Mouse (Mus musculus): Measurements from ENCODE around the gene Wfdc21. TPM values are rescaled to one million over a fixed set of nuclear protein-coding genes. Genes with fewer than 3 reads are reported as not detected.

Gene Wfdc21
- polyA plus RNA-seq, 1 experiment from 2014 or later = not detected

- 90% methylated on average over 7 of the region's 7 CpGs for WGBS
- H3K9me3 ChIP-seq = no peaks in the 10 kb centered on the region
- no peaks in the 10 kb centered on the region for H3K27me3 ChIP-seq (replicated peaks; ENCODE audit: low read depth, poor library complexity, severe bottlenecking)
- no peak overlapping the region for H3K4me3 ChIP-seq
- H3K36me3 ChIP-seq (replicated peaks) = peaks cover 100% of the 10 kb centered on the region
- no peak for DNase-seq (ENCODE audit: low spot score)
- no peaks in the 10 kb centered on the region for H3K4me1 ChIP-seq
- H3K27ac ChIP-seq (replicated peaks) = no peak overlapping the region
Measured at GRCm38 (mm10) chr11:83771014-83771413, 24.3 kb downstream of the Wfdc21 start.

- no peak overlapping the region for H3K4me3 ChIP-seq
- H3K4me1 ChIP-seq = no peaks in the 10 kb centered on the region
- H3K36me3 ChIP-seq (replicated peaks) = peaks cover 100% of the 10 kb centered on the region
- H3K9me3 ChIP-seq = no peaks in the 10 kb centered on the region
- no peak for DNase-seq (ENCODE audit: low spot score)
- H3K27me3 ChIP-seq (replicated peaks; ENCODE audit: low read depth, poor library complexity, severe bottlenecking) = no peaks in the 10 kb centered on the region
- WGBS = 90% methylated on average over 6 of the region's 6 CpGs
- no peak overlapping the region for H3K27ac ChIP-seq (replicated peaks)
Measured at GRCm38 (mm10) chr11:83772341-83772740, 25.6 kb downstream of the Wfdc21 start.

- Histone ChIP-seq H3K27me3 (replicated peaks; ENCODE audit: low read depth, poor library complexity, severe bottlenecking) (no peaks in the 10 kb centered on the region), H3K9me3 (no peaks in the 10 kb centered on the region), H3K27ac (replicated peaks) (no peak overlapping the region), H3K4me1 (no peaks in the 10 kb centered on the region), H3K4me3 (no peak overlapping the region), H3K36me3 (replicated peaks) (peaks cover 96% of the 10 kb centered on the region)
- WGBS = 96% methylated on average over 16 of the region's 16 CpGs
- no peak for DNase-seq (ENCODE audit: low spot score)
Measured at GRCm38 (mm10) chr11:83773691-83774090, 27.0 kb downstream of the Wfdc21 start.

- Histone ChIP-seq H3K4me3 (no peak overlapping the region), H3K9me3 (no peaks in the 10 kb centered on the region), H3K36me3 (replicated peaks) (peaks cover 96% of the 10 kb centered on the region), H3K27me3 (replicated peaks; ENCODE audit: low read depth, poor library complexity, severe bottlenecking) (no peaks in the 10 kb centered on the region), H3K27ac (replicated peaks) (no peak overlapping the region), H3K4me1 (no peaks in the 10 kb centered on the region)
- 93% methylated on average over 11 of the region's 11 CpGs for WGBS
- no peak for DNase-seq (ENCODE audit: low spot score)
Measured at GRCm38 (mm10) chr11:83774324-83774723, 27.6 kb downstream of the Wfdc21 start.

GRCm38 (mm10) chr11:83776798-83777197 is 30.1 kb downstream of the Wfdc21 start:
- 96% methylated on average over 8 of the region's 8 CpGs for WGBS
- Histone ChIP-seq H3K27ac (replicated peaks) (no peak overlapping the region), H3K4me1 (no peaks in the 10 kb centered on the region), H3K36me3 (replicated peaks) (peaks cover 96% of the 10 kb centered on the region), H3K27me3 (replicated peaks; ENCODE audit: low read depth, poor library complexity, severe bottlenecking) (no peaks in the 10 kb centered on the region), H3K4me3 (no peak overlapping the region), H3K9me3 (no peaks in the 10 kb centered on the region)
- no peak for DNase-seq (ENCODE audit: low spot score)

- Histone ChIP-seq H3K27ac (replicated peaks) (no peak overlapping the region), H3K27me3 (replicated peaks; ENCODE audit: low read depth, poor library complexity, severe bottlenecking) (no peaks in the 10 kb centered on the region), H3K4me1 (0 out of 2 replicates have a peak, but pooled peaks cover 2% of the 10 kb centered on the region), H3K36me3 (replicated peaks) (peaks cover 51% of the 10 kb centered on the region), H3K9me3 (no peaks in the 10 kb centered on the region), H3K4me3 (no peak overlapping the region)
- 93% methylated on average over 14 of the region's 14 CpGs for WGBS
- DNase-seq (ENCODE audit: low spot score) = no peak
Measured at GRCm38 (mm10) chr11:83783931-83784600, 37.3 kb downstream of the Wfdc21 start.

- Histone ChIP-seq H3K27ac (replicated peaks) (no peak overlapping the region), H3K4me1 (0 out of 2 replicates have a peak, but pooled peaks cover 2% of the 10 kb centered on the region), H3K4me3 (no peak overlapping the region), H3K9me3 (no peaks in the 10 kb centered on the region), H3K27me3 (replicated peaks; ENCODE audit: low read depth, poor library complexity, severe bottlenecking) (no peaks in the 10 kb centered on the region), H3K36me3 (replicated peaks) (peaks cover 45% of the 10 kb centered on the region)
- no peak for DNase-seq (ENCODE audit: low spot score)
- 81% methylated on average over 2 of the region's 2 CpGs for WGBS
Measured at GRCm38 (mm10) chr11:83784661-83785060, 37.9 kb downstream of the Wfdc21 start.

- no peak overlapping the region for H3K4me3 ChIP-seq
- 0 out of 2 replicates have a peak, but pooled peaks cover 4% of the 10 kb centered on the region for H3K27me3 ChIP-seq (replicated peaks; ENCODE audit: low read depth, poor library complexity, severe bottlenecking)
- H3K27ac ChIP-seq (replicated peaks) = no peak overlapping the region
- 0 out of 2 replicates have a peak, but pooled peaks cover 2% of the 10 kb centered on the region for H3K4me1 ChIP-seq
- WGBS = 14% methylated on average over 2 of the region's 2 CpGs
- H3K9me3 ChIP-seq = no peaks in the 10 kb centered on the region
- DNase-seq (ENCODE audit: low spot score) = peak; percentile 65
- H3K36me3 ChIP-seq (replicated peaks) = peaks cover 38% of the 10 kb centered on the region
Measured at GRCm38 (mm10) chr11:83785366-83785765, 38.6 kb downstream of the Wfdc21 start.

- no peak for DNase-seq (ENCODE audit: low spot score)
- peaks cover 23% of the 10 kb centered on the region for H3K36me3 ChIP-seq (replicated peaks)
- no peaks in the 10 kb centered on the region for H3K9me3 ChIP-seq
- no peak overlapping the region for H3K4me3 ChIP-seq
- 76% methylated on average over 4 of the region's 4 CpGs for WGBS
- no peak overlapping the region for H3K27ac ChIP-seq (replicated peaks)
- H3K4me1 ChIP-seq = 0 out of 2 replicates have a peak, but pooled peaks cover 2% of the 10 kb centered on the region
- 0 out of 2 replicates have a peak, but pooled peaks cover 4% of the 10 kb centered on the region for H3K27me3 ChIP-seq (replicated peaks; ENCODE audit: low read depth, poor library complexity, severe bottlenecking)
Measured at GRCm38 (mm10) chr11:83786835-83787234, 40.1 kb downstream of the Wfdc21 start.

- WGBS = 84% methylated on average over 15 of the region's 15 CpGs
- Histone ChIP-seq H3K9me3 (no peaks in the 10 kb centered on the region), H3K4me1 (0 out of 2 replicates have a peak, but pooled peaks cover 2% of the 10 kb centered on the region), H3K4me3 (no peak overlapping the region), H3K27me3 (replicated peaks; ENCODE audit: low read depth, poor library complexity, severe bottlenecking) (0 out of 2 replicates have a peak, but pooled peaks cover 4% of the 10 kb centered on the region), H3K36me3 (replicated peaks) (peaks cover 17% of the 10 kb centered on the region), H3K27ac (replicated peaks) (no peak overlapping the region)
- no peak for DNase-seq (ENCODE audit: low spot score)
Measured at GRCm38 (mm10) chr11:83787401-83788021, 40.8 kb downstream of the Wfdc21 start.

- no peaks in the 10 kb centered on the region for H3K9me3 ChIP-seq
- no peak overlapping the region for H3K27ac ChIP-seq (replicated peaks)
- 0 out of 2 replicates have a peak, but pooled peaks cover 2% of the 10 kb centered on the region for H3K4me1 ChIP-seq
- no peak overlapping the region for H3K4me3 ChIP-seq
- H3K27me3 ChIP-seq (replicated peaks; ENCODE audit: low read depth, poor library complexity, severe bottlenecking) = 0 out of 2 replicates have a peak, but pooled peaks cover 4% of the 10 kb centered on the region
- no peak for DNase-seq (ENCODE audit: low spot score)
- H3K36me3 ChIP-seq (replicated peaks) = peaks cover 9% of the 10 kb centered on the region
- WGBS = 80% methylated on average over 8 of the region's 8 CpGs
Measured at GRCm38 (mm10) chr11:83788331-83788730, 41.6 kb downstream of the Wfdc21 start.

GRCm38 (mm10) chr11:83789259-83789658 is 42.5 kb downstream of the Wfdc21 start:
- Histone ChIP-seq H3K36me3 (replicated peaks) (no peaks in the 10 kb centered on the region; the same call in 1 of the 2 replicates), H3K4me3 (no peak overlapping the region), H3K27me3 (replicated peaks; ENCODE audit: low read depth, poor library complexity, severe bottlenecking) (0 out of 2 replicates have a peak, but pooled peaks cover 4% of the 10 kb centered on the region), H3K27ac (replicated peaks) (no peak overlapping the region), H3K4me1 (0 out of 2 replicates have a peak, but pooled peaks cover 2% of the 10 kb centered on the region), H3K9me3 (no peaks in the 10 kb centered on the region)
- WGBS = 73% methylated on average over 13 of the region's 13 CpGs
- no peak for DNase-seq (ENCODE audit: low spot score)

GRCm38 (mm10) chr11:83791133-83791532 is 44.4 kb downstream of the Wfdc21 start:
- H3K27me3 ChIP-seq (replicated peaks; ENCODE audit: low read depth, poor library complexity, severe bottlenecking) = 0 out of 2 replicates have a peak, but pooled peaks cover 4% of the 10 kb centered on the region
- H3K4me1 ChIP-seq = 0 out of 2 replicates have a peak, but pooled peaks cover 2% of the 10 kb centered on the region
- no peak overlapping the region for H3K4me3 ChIP-seq
- H3K9me3 ChIP-seq = no peaks in the 10 kb centered on the region
- 65% methylated on average over 4 of the region's 4 CpGs for WGBS
- no peaks in the 10 kb centered on the region; the same call in 1 of the 2 replicates for H3K36me3 ChIP-seq (replicated peaks)
- H3K27ac ChIP-seq (replicated peaks) = no peak overlapping the region
- DNase-seq (ENCODE audit: low spot score) = no peak
